Mouse (Mus musculus) brain, embryonic 14.5 days (tissue): ENCODE data around the gene Ap2a1. TPM values are rescaled to one million over a fixed set of nuclear protein-coding genes. Genes with fewer than 3 reads are reported as not detected.
A peak's percentile ranks its signal among the peaks of the same experiment; 100 is the strongest.

Experiments used
- DNase-seq: peaks from one replicate; pipeline ENCODE4 v3.0.0-alpha.2; 2011; ENCODE audit warnings: low read depth
- CTCF ChIP-seq: fragments of 200-500 bp; IDR thresholded peaks from 2 replicates; pipeline ENCODE4 v1.5.1; 2012; ENCODE audit warnings: inconsistent platforms, mild to moderate bottlenecking, moderate library complexity, borderline replicate concordance; ENCODE audit not compliant: insufficient read depth, insufficient read length; ENCODE audit errors: extremely low read depth
- POLR2A ChIP-seq: fragments of 200-500 bp; IDR thresholded peaks from 2 replicates; pipeline ENCODE4 v1.6.1; 2012; ENCODE audit warnings: mild to moderate bottlenecking, inconsistent platforms, borderline replicate concordance; ENCODE audit not compliant: poor library complexity, insufficient read depth, insufficient read length, severe bottlenecking; ENCODE audit errors: extremely low read depth
- polyA plus RNA-seq: library from polyadenylated mRNA; depleted of rRNA; stranded (reverse); fragments of >200 nt; gene quantifications from 2 replicates; pipeline ENCODE4 v1.2.3, GENCODE M21; 2012

The Ap2a1 gene
- polyA plus RNA-seq, 1 experiment = 185 TPM

GRCm38 (mm10) chr7:44869697-44870528, 59.4 kb downstream of the Ap2a1 start, which contains the start of gene Ptov1:
Ptov1 (minus strand) TSS chr7:44869788.
- DNase-seq = peak; percentile 100
- 0 out of 2 replicates have a peak, but pooled peaks have one; percentile 5 for TF ChIP-seq CTCF
- TF ChIP-seq POLR2A = peak; percentile 3; the same call in 1 of the 2 replicates

GRCm38 (mm10) chr7:44868919-44869696, 60.2 kb downstream of the Ap2a1 start:
- TF ChIP-seq POLR2A = peak; percentile 95
- TF ChIP-seq CTCF = no peak

GRCm38 (mm10) chr7:44868465-44868864, 60.8 kb downstream of the Ap2a1 start:
- no peak for TF ChIP-seq CTCF
- TF ChIP-seq POLR2A = no peak
- DNase-seq = no peak

More at GRCm38 (mm10) chr7:44868919-44869696, 60.2 kb downstream of the Ap2a1 start:
- peak; percentile 82 for DNase-seq

- no peak for TF ChIP-seq CTCF
- no peak for TF ChIP-seq POLR2A
Observed at GRCm38 (mm10) chr7:44867802-44868201, 61.5 kb downstream of the Ap2a1 start.

GRCm38 (mm10) chr7:44867010-44867702, 62.1 kb downstream of the Ap2a1 start:
- DNase-seq = no peak
- no peak for TF ChIP-seq CTCF
- TF ChIP-seq POLR2A = no peak

More at GRCm38 (mm10) chr7:44867802-44868201, 61.5 kb downstream of the Ap2a1 start:
- no peak for DNase-seq

- peak; percentile 73 for DNase-seq
- TF ChIP-seq POLR2A = no peak
- no peak for TF ChIP-seq CTCF
Observed at GRCm38 (mm10) chr7:44866276-44867009, 62.9 kb downstream of the Ap2a1 start.

- no peak for DNase-seq
- TF ChIP-seq CTCF = no peak
- no peak for TF ChIP-seq POLR2A
Observed at GRCm38 (mm10) chr7:44864595-44865542, 64.4 kb downstream of the Ap2a1 start.

GRCm38 (mm10) chr7:44863982-44864494, 65.3 kb downstream of the Ap2a1 start:
- TF ChIP-seq POLR2A = no peak
- no peak for TF ChIP-seq CTCF
- DNase-seq = no peak

GRCm38 (mm10) chr7:44863210-44863609, 66.1 kb downstream of the Ap2a1 start:
- TF ChIP-seq CTCF (no peak), POLR2A (no peak)

More at GRCm38 (mm10) chr7:44863210-44863609, 66.1 kb downstream of the Ap2a1 start:
- no peak for DNase-seq
